Mouse (Mus musculus) spleen, adult 2 months (tissue): Measurements from ENCODE around the gene Pros1. TPM values are rescaled to one million over a fixed set of nuclear protein-coding genes. Genes with fewer than 3 reads are reported as not detected.

Experiments used
- DNase-seq, 2 experiments: peaks; one replicate each; pipeline versions ENCODE4 v3.0.0 to v3.0.0-alpha.2; 2012 to 2021; ENCODE audit warnings: low spot score in 2 of 2, low read depth in 1 of 2
- H3K27ac ChIP-seq: fragments of 200-500 bp; 2 replicates; pipeline ENCODE4 v1.5.1; 2012; ENCODE audit warnings: low read length, inconsistent platforms; ENCODE audit not compliant: insufficient read depth
- H3K27me3 ChIP-seq: fragments of 200-500 bp; 2 replicates; pipeline ENCODE4 v1.6.1; 2012; ENCODE audit warnings: mild to moderate bottlenecking, moderate library complexity, low read length, inconsistent platforms; ENCODE audit not compliant: control insufficient read depth, insufficient read depth
- H3K36me3 ChIP-seq: fragments of 200-500 bp; 2 replicates; pipeline ENCODE4 v1.6.1; 2012; ENCODE audit warnings: mild to moderate bottlenecking, low read length, inconsistent platforms; ENCODE audit not compliant: control insufficient read depth, insufficient read depth
- H3K4me1 ChIP-seq: fragments of 200-500 bp; 2 replicates; pipeline ENCODE4 v1.6.1; 2011; ENCODE audit warnings: inconsistent platforms; ENCODE audit not compliant: control insufficient read depth, insufficient read depth, insufficient read length
- H3K4me3 ChIP-seq: fragments of 200-500 bp; 2 replicates; pipeline ENCODE4 v1.5.1; 2011; ENCODE audit warnings: mild to moderate bottlenecking, inconsistent platforms; ENCODE audit not compliant: insufficient read depth, insufficient read length; ENCODE audit errors: extremely low read depth
- CTCF ChIP-seq: fragments of 200-500 bp; IDR thresholded peaks from 2 replicates; pipeline ENCODE4 v1.5.1; 2011; ENCODE audit warnings: mild to moderate bottlenecking, inconsistent platforms; ENCODE audit not compliant: insufficient read depth, insufficient read length, insufficient replicate concordance; ENCODE audit errors: extremely low read depth
- POLR2A ChIP-seq: fragments of 200-500 bp; IDR thresholded peaks from 2 replicates; pipeline ENCODE4 v1.6.1; 2011; ENCODE audit warnings: low read depth, low read length, inconsistent platforms
- WGBS: fragments of 180-500 bp; shearing (Covaris S2); methylation state at CpG from one replicate; pipeline ENCODE4 v1.1.7; 2018; 5-methylcytosine and 5-hydroxymethylcytosine counted together
- polyA plus RNA-seq: library from polyadenylated mRNA; depleted of rRNA; stranded (reverse); fragments of >200 nt; gene quantifications from 2 replicates; pipeline ENCODE4 v1.2.3, GENCODE M21; 2012; rRNA removed

Gene Pros1
- polyA plus RNA-seq, 1 experiment: 2.5 TPM

- no peaks in the 10 kb centered on the region for H3K4me1 ChIP-seq
- no peak overlapping the region for H3K27ac ChIP-seq
- TF ChIP-seq CTCF (no peak), POLR2A (no peak)
- no peaks in the 10 kb centered on the region for H3K27me3 ChIP-seq
- no peak for DNase-seq
- H3K4me3 ChIP-seq: no peak overlapping the region
- H3K36me3 ChIP-seq: no peaks in the 10 kb centered on the region
- WGBS: 88% methylated on average over 10 of the region's 10 CpGs
Observed at GRCm38 (mm10) chr16:62941763-62942162, 87.7 kb downstream of the Pros1 start.

GRCm38 (mm10) chr16:62942418-62943410 is 88.6 kb downstream of the Pros1 start:
- Histone ChIP-seq H3K27ac (no peak overlapping the region), H3K4me1 (no peaks in the 10 kb centered on the region), H3K36me3 (no peaks in the 10 kb centered on the region), H3K4me3 (no peak overlapping the region), H3K27me3 (no peaks in the 10 kb centered on the region)
- DNase-seq: no peak
- 85% methylated on average over 16 of the region's 16 CpGs for WGBS
- no peak for TF ChIP-seq CTCF
- TF ChIP-seq POLR2A: no peak

- no peak for DNase-seq
- Histone ChIP-seq H3K27ac (no peak overlapping the region), H3K27me3 (no peaks in the 10 kb centered on the region), H3K4me1 (no peaks in the 10 kb centered on the region), H3K4me3 (no peak overlapping the region), H3K36me3 (no peaks in the 10 kb centered on the region)
- TF ChIP-seq POLR2A: no peak
- TF ChIP-seq CTCF: no peak
- WGBS: 94% methylated on average over 4 of the region's 4 CpGs
Observed at GRCm38 (mm10) chr16:62958485-62958884, 104.4 kb downstream of the Pros1 start.

- Histone ChIP-seq H3K4me3 (no peak overlapping the region), H3K27ac (no peak overlapping the region), H3K36me3 (no peaks in the 10 kb centered on the region), H3K27me3 (no peaks in the 10 kb centered on the region), H3K4me1 (no peaks in the 10 kb centered on the region)
- no peak for TF ChIP-seq POLR2A
- no peak for TF ChIP-seq CTCF
- 60% methylated on average over 6 of the region's 6 CpGs for WGBS
- no peak for DNase-seq
Observed at GRCm38 (mm10) chr16:62964361-62964763, 110.3 kb downstream of the Pros1 start.

- no peaks in the 10 kb centered on the region for H3K4me1 ChIP-seq
- 76% methylated on average over 1 of the region's 1 CpGs for WGBS
Observed at GRCm38 (mm10) chr16:62971673-62972332, 117.7 kb downstream of the Pros1 start.

GRCm38 (mm10) chr16:62974926-62975325 is 120.8 kb downstream of the Pros1 start:
- H3K4me1 ChIP-seq: no peaks in the 10 kb centered on the region
- H3K4me3 ChIP-seq: no peak overlapping the region
- H3K36me3 ChIP-seq: no peaks in the 10 kb centered on the region
- TF ChIP-seq POLR2A (no peak), CTCF (no peak)
- no peak overlapping the region for H3K27ac ChIP-seq
- no peak for DNase-seq
- H3K27me3 ChIP-seq: no peaks in the 10 kb centered on the region
- 86% methylated on average over 1 of the region's 1 CpGs for WGBS

More at GRCm38 (mm10) chr16:62971673-62972332, 117.7 kb downstream of the Pros1 start:
- Histone ChIP-seq H3K27ac (no peak overlapping the region), H3K4me3 (no peak overlapping the region), H3K36me3 (no peaks in the 10 kb centered on the region), H3K27me3 (no peaks in the 10 kb centered on the region)
- TF ChIP-seq CTCF (no peak), POLR2A (no peak)
- no peak for DNase-seq

Other genes starting within 250 kb of the Pros1 start
- gene Nsun3, start 67.5 kb upstream of the Pros1 start, polyA plus RNA-seq: 4.9 and 6.3 TPM in 2 replicates
- gene Stx19, start 39.6 kb upstream of the Pros1 start, polyA plus RNA-seq: not detected in 2 replicates
- gene Arl13b, start 7.3 kb upstream of the Pros1 start, polyA plus RNA-seq: 1.5 and 2.1 TPM in 2 replicates